Mouse (Mus musculus): ENCODE measurements at regions not wholly inside any gene's neighbourhood (a gene's known extent, or its start where the extent isn't known, plus 50 kb on each side); places are given as distances from the start of the nearest gene placed in this dataset.

DNA sequence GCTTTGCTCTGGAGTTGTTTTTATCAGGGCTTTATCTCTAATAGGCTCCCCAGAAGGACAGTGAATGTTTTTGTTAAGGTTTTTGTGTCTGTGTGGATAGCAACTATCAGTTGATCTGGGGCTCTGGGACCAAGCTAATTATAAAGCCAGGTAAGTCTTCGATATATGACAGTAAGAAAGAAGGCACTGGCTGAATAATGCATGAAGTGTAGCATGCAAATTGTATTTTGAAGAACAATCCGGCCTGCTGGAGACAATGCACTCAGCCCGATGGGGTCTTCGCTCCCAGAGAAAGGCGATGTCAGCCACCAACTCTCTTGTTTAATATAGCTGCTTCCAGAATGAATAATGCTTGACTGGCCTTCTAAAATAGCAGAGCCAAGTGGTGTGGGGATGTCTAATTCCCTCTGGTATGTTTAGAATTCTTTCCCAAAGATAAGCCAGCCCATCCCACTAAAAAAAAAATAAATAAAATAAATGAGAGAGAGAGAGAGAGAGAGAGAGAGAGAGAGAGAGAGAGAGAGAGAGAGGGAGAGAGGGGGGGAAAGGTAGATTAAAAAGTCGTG lies 68.6 kb downstream of the Dad1 start:
- DNase-seq (ENCODE audit: low spot score in 2 of 2): no peak

GRCm38 (mm10) chr14:54183873-54184272 lies 70.0 kb downstream of the Dad1 start:
- DNase-seq (ENCODE audit: low spot score in 2 of 2): no peak

DNA sequence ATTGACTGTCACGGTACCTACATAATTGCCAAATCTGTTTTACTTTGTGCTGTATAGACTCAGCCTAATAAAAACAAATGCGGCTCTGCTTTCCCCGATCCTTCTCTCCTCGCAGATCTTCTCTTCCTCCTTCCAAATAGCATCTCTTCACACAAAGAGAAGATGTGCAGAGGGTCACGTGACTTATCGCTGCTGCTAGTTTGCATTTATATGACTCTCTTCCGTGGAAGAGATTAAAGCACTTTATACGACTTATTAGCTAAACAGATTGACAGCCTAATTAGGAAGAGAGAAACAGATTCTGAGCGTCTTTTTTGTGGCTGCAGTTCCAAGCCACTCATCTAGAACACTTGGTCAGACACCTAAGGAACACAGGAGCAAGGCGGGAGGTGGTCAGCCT lies 71.1 kb downstream of the Dad1 start:
- no peak for DNase-seq (ENCODE audit: low spot score in 2 of 2)

- DNase-seq (ENCODE audit: low spot score in 2 of 2): no peak
These were observed 72.6 kb downstream of the Dad1 start for GRCm38 (mm10) chr14:54181306-54181705.

DNA sequence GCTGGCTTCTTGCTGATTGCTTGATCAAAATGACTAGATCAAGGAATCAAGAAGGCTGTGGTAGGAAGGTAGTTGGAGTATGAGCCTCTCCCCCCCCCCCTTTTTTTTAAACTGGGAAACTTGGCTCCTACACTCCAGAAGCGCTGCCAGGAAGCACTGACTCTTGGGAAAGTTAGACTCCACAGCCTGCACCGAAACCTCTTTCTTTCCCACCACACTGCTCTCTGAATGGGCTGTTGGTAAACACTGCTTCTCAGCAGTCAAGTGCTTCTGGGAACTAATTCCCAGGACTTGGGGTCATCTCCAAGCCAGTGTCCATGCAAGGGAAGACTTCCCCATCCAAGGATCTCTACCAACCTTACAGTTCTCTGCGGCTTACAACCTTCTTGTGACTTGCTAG lies 73.2 kb downstream of the Dad1 start:
- no peak for DNase-seq (ENCODE audit: low spot score in 2 of 2)

- peak in 1 of 2 experiments; percentile 24 for DNase-seq (ENCODE audit: low spot score in 2 of 2)
These were observed 73.6 kb downstream of the Dad1 start for GRCm38 (mm10) chr14:54180271-54180670.

DNA sequence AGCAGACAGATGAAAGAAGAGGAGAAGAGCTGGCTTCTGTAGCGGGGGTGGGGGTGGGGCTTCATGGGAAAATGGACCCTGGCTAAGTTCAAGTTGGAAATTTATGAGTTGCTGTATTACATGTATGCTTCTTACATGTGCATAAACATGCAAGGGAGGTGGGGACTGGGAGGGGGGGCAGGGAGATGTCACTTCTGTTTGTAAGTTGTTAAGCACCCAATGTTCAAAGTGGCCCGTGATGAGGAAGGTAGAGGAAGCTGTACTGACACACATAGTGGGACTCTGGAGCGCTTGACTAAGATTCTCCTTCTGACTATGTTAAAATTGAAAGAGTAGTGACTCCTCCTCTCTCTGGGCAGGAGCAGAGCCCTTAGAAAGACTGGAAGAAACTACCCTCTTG lies 75.0 kb downstream of the Dad1 start:
- no peak for DNase-seq (ENCODE audit: low spot score in 2 of 2)

DNA sequence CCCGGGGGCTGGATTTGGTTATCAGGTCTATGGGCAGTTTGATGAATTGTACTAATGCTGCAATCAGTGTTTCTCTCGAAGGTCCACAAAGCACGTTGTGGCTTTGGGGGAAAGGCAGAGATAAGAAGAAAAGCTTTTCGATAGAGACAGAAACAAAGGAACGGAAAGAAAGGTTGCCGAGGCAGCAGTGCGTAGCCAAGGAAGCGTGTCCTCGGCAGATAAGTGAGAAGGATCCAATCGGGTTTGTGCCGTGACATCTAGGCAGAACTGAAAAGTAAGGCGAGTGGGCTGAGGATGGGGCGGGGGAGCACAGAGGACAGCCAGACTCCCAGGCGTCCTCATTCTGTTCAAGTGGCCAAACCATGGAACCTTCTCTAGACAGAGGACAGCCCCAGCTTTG lies 77.4 kb downstream of the Dad1 start:
- DNase-seq (ENCODE audit: low spot score in 2 of 2): no peak

DNA sequence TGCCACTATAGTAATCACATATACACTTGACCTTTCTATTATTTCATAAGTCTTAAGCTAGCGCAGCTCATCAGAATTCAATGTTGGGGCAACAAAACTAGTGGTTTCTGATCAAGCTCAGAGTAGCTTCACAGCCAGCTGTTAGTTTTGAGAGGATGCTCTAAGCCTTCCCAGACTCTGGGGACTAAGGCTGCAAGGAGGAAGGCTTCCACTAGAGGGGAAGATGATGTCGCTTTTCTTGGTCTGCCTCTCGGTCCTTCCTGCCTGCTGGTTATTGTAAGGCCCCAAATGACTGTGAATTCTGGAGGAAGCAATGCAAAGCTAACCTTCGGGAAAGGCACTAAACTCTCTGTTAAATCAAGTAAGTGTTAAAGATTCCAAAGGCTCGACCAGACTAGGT lies 78.4 kb downstream of the Dad1 start:
- no peak for DNase-seq (ENCODE audit: low spot score in 2 of 2)

GRCm38 (mm10) chr14:54173316-54173715 lies 80.6 kb downstream of the Dad1 start:
- no peak for DNase-seq (ENCODE audit: low spot score in 2 of 2)

DNA sequence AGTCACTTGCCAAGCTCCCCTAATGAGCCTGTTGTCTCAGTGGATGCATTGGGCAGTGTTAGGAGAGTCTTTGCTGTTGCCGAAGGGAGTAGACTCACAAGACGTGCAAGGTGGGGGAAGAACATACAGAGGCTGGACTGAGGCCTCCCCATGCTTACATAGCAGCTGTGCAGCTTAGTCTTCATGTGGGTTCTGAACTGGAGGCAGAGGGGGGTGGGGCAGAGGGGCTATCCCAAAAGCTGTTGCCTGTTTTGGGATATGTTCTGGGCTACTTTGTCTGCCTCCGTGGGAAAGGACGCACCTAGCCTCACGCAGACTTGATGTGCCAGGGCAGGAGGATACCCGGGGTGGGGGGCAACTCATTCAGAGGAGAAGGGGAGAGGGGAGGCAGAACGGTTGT lies 84.7 kb downstream of the Dad1 start:
- no peak for DNase-seq (ENCODE audit: low spot score in 2 of 2)

- no peak for DNase-seq (ENCODE audit: low spot score in 2 of 2)
These were observed 85.4 kb downstream of the Dad1 start for GRCm38 (mm10) chr14:54168414-54168931.

- no peak for DNase-seq (ENCODE audit: low spot score in 2 of 2)
These were observed 87.8 kb downstream of the Dad1 start for GRCm38 (mm10) chr14:54166057-54166456.

DNA sequence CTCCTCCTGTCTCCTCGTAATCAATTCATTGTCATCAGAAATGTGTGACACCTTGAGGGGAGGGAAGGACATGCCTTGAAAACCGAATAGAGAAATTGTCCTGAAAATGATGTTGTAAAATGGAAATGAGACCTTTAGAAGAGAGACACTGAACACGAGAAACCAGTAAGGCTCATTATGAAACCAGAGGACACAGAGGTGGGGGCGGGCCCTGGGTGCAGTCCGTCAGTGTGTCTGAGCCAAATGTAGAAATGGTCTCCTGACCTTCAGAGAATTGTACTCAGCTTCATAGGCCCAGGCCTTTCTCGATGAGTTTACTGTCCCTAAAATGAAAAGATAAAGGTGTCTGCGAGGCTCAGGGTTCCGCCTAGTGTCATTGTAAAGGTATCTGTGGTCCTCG lies 89.0 kb downstream of the Dad1 start:
- DNase-seq (ENCODE audit: low spot score in 2 of 2): no peak

DNA sequence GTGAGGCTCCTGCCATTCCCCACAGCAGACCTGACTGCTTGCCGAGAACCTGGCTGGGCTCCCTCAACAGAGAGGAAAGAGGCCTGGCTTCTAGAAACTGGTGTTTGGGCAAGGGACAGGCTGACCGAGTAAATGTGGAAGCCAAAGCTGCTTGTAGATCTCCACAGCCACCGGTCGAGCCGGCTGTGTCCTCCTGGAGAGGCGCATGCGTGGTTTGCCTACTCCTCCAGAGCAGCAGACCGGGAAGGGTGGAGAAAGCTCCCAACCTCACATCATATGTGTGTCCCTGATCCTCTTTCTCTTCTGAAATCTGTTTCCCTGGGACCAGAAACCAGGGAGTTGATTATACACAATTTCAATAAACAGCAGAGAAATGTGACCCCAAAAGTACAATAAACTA lies 92.0 kb downstream of the Dad1 start:
- no peak for DNase-seq (ENCODE audit: low spot score in 2 of 2)

GRCm38 (mm10) chr14:54161206-54161605 lies 92.7 kb downstream of the Dad1 start:
- DNase-seq (ENCODE audit: low spot score in 2 of 2): no peak

GRCm38 (mm10) chr14:54159816-54160215 lies 94.1 kb downstream of the Dad1 start:
- DNase-seq (ENCODE audit: low spot score in 2 of 2): no peak

DNA sequence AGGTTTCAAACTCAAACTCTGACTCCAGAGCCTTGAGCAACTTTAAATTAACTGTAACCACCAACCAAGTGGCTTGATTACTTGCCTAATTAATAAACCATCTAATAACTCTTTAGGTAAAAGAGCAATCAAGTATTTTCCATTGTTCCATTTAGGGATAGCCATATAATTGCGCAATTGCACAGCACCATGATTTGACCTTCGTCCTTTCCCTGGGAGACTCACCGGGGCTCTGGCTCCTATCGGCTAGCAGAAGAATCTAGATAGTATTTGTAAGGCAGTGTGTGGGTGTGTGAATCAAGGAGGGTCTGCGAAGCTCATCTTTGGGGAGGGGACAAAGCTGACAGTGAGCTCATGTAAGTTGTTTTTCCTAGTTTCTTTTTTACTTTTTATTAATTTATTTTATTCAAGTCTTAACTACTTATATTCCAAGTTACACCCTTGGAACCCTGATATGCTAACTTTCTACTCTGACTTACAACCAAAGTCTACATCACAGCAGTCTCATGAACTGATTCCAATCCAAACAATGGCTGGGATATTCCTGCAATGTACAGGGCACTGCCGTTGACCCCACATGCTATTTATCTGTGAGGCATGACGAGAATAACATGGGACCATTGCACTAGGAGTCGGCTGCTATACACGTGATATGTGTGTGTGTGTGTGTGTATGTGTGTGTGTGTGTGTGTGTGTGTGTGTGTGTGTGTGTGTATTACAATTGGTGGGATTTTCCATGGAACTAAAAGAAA lies 95.5 kb downstream of the Dad1 start:
- no peak for DNase-seq (ENCODE audit: low spot score in 2 of 2)

DNA sequence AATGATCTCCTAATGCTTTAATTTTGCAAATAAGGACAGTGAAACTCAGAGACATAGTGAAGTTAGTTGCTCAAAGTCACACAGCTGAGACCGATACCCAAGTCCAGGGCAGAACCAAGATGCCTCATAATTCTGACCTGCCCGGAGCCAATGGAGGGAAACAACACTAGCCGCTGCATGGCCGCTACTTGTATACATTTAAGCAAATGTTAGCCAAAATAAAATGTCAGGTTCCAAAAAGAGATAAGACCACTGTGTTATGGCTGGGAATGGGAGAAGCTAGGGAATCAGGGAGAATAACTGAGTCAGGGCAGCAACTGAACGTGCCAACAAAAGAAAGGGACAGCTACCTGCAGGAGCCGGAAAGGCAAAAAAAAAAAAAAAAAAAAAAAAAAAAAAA lies 97.4 kb downstream of the Dad1 start:
- no peak for DNase-seq (ENCODE audit: low spot score in 2 of 2)

GRCm38 (mm10) chr14:54152485-54153235 lies 101.2 kb downstream of the Dad1 start:
- DNase-seq (ENCODE audit: low spot score in 2 of 2): peak; percentile 27 to 61

GRCm38 (mm10) chr14:54151921-54152320 lies 102.0 kb downstream of the Dad1 start:
- DNase-seq (ENCODE audit: low spot score in 2 of 2): no peak

GRCm38 (mm10) chr14:54151272-54151671 lies 102.6 kb downstream of the Dad1 start:
- DNase-seq (ENCODE audit: low spot score in 2 of 2): no peak

DNA sequence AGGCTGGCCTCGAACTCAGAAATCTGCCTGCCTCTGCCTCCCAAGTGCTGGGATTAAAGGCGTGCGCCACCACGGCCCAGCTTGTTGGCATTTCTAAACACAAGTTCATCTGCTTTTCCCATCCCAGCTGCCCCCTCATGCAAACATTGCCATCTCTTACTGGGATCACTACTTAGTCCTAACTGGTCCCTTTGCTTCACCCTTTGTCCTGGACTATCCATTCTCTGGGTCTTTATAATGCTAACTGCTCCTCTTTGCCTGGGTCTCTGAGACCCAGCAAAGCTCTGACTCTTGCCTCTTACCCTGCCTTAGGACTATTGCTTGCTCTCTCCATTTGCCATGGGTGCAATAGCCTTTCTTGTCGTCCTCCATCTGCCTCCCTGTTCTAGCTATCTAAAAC lies 103.7 kb downstream of the Dad1 start:
- DNase-seq (ENCODE audit: low spot score in 2 of 2): no peak
